Comparison of ENCODE assay signal across 1 mouse cellular context in genomic region chr6:120469770-120470169, GRCm38 (mm10).
TF ChIP-seq lines count a peak whose summit lies in the region.

No protein-coding gene starts in this region.

TF ChIP-seq in CH12.LX, 34 proteins besides CTCF, POLR2A, EP300 and RAD21 (continued from another document):
- peak; percentile 65; the same call in 1 of the 2 replicates for TF ChIP-seq ELF1 (IDR thresholded peaks at IDR 0.05; ENCODE audit: low read depth, low read length)
- peak; percentile 92 for TF ChIP-seq MEF2A (IDR thresholded peaks at IDR 0.05; ENCODE audit: borderline replicate concordance, low read depth, low read length)
- peak; percentile 15; the same call in 1 of the 2 replicates for TF ChIP-seq MYC (IDR thresholded peaks at IDR 0.05; ENCODE audit: low read depth, low read length)
- no peak for TF ChIP-seq E2F4 (IDR thresholded peaks at IDR 0.05; ENCODE audit: insufficient replicate concordance, low read depth, low read length)
- TF ChIP-seq IRF4 (IDR thresholded peaks at IDR 0.05; ENCODE audit: low read depth, low read length): peak; percentile 76
- TF ChIP-seq MAZ (IDR thresholded peaks at IDR 0.05; ENCODE audit: low read depth, low read length): peak; percentile 78
- TF ChIP-seq MXI1 (IDR thresholded peaks at IDR 0.05; ENCODE audit: low read depth, low read length): peak; percentile 14; the same call in 1 of the 2 replicates
- TF ChIP-seq JUND (conservative IDR thresholded peaks at IDR 0.05; ENCODE audit: low read depth, low read length): peak; percentile 61
- TF ChIP-seq CHD2 (IDR thresholded peaks at IDR 0.05; ENCODE audit: low read length): 0 out of 2 replicates have a peak, but pooled peaks have one; percentile 41
- 0 out of 2 replicates have a peak, but pooled peaks have one; percentile 30 for TF ChIP-seq TBP (conservative IDR thresholded peaks at IDR 0.05; ENCODE audit: low read depth, low read length)
- 0 out of 2 replicates have a peak, but pooled peaks have one; percentile 67 for TF ChIP-seq ETS1 (conservative IDR thresholded peaks at IDR 0.05; ENCODE audit: low read depth, low read length)
